Mouse (Mus musculus): ENCODE data around the gene Rpl19. TPM values are rescaled to one million over a fixed set of nuclear protein-coding genes. Genes with fewer than 3 reads are reported as not detected.

The Rpl19 gene
- 100 to 1,000 TPM; 520 to 711 (median 600) TPM for total RNA-seq (2022)

DNA sequence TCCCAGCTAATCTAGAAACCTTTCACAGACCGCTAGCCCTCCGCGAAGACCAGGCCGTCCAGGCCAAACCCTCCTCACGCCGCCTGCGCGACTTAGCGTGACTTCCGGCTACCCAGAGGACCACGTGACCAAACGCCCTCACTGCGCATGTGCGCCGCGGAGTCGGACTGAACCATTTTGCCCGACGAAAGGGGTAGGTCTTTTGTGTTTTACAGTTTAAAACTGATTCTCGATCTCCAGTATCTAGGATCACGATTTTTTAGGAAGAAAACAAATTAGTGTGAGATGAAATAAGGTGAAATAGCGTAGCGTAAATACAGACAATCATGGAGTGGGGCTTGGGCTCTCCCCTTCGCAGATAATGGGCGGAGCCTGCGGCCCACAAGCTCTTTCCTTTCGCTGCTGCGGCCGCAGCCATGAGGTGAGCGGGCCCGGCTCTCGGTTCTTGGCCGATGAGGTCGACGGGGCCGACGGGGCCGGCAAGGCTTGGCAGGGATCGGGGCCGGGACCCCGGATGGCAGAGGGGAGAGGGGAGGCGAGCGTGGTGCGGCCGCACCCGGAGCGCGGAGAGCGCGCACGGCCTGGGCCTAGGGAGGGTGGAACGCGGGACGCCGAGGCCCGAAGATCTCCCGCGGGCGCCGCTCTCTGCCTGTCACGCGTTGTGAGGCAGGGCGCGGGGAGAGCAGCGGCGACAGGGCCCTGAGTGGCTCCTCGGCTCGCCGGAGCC is at the start of gene Rpl19:
Gene Rpl19 (plus strand): TSS at position 141 of the 727 bp plus-strand sequence.
- DNase-seq (ENCODE audit: low spot score in 2 of 2), result peak; percentile 89 to 94

DNA sequence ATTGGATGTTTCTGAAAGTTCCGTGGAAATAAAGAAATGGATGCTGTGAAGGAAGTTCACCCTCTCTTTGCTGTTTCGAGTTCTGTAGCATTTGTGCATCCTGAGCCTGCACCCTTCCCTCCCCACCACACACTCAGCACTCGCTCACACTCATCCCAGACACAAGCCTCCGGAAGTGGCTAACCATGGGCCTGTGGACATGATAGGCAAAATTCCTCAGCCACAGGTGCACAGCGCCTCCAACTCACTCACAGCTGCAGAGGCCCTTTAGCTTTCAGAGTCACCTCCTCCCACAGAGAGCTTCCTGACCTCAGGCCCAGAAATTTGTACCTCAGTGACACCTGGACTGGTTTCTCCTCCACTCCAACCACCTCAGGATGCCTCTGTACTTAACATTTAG is 48.7 kb upstream of the Rpl19 start:
- no peak for DNase-seq (ENCODE audit: low spot score in 2 of 2)

DNA sequence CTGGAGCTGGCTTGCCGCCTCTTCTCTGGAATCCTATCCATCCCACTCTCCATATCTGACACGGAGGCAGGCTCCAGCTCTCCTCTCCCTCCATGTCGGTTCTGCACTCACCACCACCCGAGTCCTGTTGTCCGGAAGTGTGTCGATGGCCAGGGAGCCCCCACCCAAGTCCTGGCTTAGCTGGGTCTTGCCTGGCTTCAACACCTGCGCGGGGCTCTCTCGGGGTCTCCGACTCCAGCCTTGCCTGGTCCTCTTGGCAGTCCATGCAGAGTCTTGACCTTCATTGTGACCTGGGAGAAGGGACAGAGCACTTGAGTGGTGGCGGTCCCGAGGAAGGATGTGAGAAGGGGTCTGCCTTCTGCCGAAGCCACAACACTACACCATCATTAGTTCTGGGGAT is 48.1 kb upstream of the Rpl19 start:
- no peak for DNase-seq (ENCODE audit: low spot score in 2 of 2)

DNA sequence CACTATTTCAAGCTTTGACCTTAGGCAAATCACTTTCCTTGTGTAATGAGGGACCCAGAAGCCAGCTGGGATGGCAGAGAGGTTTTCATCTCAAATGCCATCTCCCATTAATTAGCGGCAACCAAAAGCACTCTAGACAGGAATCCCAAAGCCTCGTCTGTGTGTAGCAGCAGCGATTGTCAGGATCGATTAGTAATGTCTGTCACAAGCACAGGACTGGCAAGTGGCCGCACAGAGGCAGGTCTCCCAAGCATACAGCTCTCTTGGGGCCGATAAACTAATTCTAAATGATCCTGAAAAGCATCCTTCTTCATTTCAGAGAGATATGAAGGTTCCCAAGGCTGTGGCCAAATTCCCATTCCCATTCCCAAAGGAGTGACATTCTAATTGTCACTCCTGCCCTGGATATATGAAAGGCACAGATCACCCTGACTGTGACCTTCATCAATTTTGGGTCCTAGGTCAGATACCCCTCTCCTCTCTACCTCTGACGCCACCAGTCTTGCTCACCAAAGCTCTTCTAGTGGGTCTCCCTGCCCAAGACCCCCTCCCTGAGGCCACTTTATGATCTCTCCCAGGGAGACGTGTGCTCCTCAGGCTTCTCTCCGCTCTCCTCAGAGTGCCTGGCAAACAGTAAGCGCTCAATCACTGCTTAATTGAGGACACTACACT is 46.5 kb upstream of the Rpl19 start:
- DNase-seq (ENCODE audit: low spot score in 2 of 2), result no peak

DNA sequence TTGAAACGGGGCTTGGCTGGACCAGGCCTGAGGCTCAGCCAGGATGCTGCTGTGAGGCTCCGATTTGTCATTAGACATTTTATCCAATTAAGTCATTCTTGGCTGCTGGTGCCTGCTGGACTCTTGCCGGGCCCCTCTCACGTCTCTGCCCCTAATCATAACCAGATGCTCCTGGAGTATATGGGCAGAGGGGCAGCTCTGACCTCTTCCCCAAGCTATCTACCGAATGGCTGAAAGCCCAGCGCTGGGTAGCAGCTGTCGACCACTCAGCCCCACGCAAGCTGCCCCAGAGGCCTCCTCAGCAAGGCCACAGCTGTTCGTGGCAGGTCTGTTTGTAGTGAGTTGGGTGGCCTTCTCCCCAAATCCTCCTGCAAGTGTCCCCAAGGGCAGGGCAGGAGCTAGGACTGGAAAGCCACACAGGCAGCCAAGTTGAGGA is 46.0 kb upstream of the Rpl19 start:
- no peak for DNase-seq (ENCODE audit: low spot score in 2 of 2)

DNA sequence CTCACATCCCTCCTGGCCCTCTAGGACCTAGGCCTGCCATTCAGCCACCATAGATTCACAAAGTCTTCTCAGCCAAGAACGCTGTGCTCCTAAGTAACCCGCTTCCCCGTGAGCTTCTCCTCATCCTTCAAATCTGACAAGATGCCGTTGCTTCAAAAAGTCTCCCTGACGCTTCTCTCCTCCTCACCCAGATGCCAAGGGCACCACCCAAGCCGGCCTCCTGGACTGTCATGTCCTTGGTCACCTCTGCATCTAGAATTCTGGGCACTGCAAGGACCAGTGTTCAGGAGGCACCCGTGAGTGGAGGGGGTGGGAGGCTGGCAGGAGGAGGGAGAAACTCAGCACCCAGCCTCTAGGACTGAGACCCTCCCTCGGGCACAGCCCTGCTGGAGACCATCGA is 43.8 kb upstream of the Rpl19 start:
- DNase-seq (ENCODE audit: low spot score in 2 of 2), result no peak

DNA sequence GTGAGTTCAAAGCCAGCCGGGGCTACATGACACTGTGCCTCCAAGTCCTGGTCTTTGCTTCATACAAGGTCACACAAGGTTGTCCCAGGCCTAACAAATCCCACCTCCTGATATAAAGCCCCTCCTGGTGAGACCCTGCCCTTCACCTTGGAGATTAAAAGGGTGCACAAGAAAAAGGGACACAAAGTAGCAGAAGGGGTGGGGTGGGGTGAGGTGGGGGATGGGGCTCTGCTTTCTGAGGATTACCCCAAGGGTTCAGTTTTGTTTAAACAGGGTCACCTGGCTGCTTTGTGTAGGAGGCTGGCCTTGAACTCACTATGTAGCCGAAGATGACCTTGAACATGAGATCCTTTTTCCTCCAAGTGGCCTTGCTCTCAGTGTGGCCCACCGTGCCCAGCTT is 43.0 kb upstream of the Rpl19 start:
- DNase-seq (ENCODE audit: low spot score in 2 of 2), result no peak

DNA sequence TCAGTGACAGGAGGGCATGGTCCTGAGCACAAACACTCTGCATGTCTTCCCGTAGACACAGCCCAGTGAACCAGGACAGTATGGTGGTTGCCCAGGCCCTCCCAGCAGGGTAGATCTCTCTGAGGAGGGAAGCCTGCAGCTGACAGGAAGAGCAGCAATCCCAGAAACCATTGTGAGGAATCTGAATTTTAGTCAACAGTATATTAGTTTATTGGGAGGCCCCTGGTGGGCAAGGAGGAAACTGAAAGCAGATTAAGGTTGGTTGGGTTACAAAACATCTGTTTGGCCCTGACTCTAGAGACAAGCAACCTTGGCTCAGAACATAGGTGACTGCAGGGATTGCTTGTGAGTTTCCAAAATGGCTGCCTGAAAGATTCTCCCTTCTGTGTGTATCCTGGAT is 42.5 kb upstream of the Rpl19 start:
- no peak for DNase-seq (ENCODE audit: low spot score in 2 of 2)

DNA sequence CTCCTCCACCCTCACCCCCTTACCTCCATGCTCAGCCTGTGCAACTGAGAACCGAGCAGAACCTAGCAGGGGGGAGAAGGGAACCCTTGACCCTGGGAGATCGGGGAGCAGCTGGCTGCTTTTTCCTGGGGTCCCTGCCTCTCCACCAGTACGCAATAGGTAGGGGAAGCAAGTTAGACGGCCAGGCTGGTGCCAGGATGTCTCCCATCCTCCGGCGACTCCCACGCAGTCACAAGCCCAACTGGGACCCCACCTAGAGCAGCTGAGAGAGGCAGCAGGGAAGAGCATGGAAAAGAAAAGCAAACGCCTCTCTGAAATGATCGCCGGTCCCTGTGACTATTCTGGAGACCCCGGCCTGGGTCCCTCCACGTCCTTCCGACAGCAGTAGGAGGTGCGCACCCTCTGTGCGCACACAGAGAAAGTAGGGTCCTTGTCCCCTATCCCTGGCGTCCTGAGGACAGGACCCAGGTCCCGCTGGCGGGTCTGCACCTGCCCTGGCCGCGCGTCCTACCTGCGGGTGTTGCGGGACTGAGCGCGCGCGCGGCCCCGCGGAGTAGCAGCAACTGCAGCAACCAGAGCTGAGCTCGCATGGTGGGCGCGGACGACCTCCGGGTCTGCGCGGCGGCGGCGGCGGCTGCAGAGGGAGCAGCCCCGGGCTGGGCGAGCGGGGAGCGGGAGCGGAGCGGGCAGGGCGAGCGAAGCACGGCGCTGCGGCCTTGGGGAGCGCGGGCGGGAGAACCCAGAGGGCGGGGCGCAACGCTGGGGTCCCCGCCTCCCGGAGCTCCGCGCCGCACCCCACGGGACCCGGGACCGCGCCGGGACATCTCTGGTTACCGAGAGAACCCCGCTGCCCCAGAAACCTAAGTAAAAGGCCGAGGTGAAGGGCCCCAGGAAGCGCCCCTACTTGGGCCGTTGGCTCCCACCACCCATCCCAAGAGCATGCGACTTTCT is 40.5 kb upstream of the Rpl19 start, which contains the start of gene Plxdc1:
Gene Plxdc1 (minus strand): TSS at position 718 of the 951 bp plus-strand sequence.
- no peak for DNase-seq (ENCODE audit: low spot score in 2 of 2)

DNA sequence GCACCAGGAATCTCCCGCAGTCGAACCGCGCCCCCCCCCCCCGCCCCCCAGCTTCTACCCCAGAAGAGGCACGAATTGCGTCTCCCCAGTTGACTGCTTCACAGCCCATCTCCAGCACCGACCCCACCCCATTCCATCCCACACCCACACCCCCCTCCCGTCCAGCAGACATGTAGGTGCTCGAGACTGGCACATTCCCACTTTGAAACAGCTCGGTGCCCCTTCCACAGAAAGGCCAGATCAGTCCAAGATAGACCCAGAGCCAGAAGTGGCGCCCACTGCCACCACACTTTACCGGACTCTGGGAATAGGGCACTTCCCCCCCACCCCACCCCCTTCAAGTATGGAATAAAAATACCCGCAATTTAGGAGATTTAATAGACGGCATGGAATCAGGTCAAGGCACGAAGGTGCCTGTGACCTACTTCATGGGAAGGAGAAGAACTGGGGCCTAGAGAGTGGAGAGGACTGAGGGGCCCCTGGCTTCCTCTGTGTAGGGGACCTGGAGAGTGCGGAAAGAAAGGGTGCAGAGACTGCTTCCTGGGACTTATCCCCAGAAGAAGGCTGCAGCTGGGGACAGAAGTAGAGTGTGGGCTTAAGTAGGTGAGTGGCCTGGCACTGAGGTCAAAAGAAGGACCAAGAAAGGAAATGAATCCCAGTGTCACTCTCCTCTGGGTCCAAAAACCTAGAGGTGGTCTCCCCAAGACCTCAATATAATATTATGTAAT is 39.6 kb upstream of the Rpl19 start:
- no peak for DNase-seq (ENCODE audit: low spot score in 2 of 2)

DNA sequence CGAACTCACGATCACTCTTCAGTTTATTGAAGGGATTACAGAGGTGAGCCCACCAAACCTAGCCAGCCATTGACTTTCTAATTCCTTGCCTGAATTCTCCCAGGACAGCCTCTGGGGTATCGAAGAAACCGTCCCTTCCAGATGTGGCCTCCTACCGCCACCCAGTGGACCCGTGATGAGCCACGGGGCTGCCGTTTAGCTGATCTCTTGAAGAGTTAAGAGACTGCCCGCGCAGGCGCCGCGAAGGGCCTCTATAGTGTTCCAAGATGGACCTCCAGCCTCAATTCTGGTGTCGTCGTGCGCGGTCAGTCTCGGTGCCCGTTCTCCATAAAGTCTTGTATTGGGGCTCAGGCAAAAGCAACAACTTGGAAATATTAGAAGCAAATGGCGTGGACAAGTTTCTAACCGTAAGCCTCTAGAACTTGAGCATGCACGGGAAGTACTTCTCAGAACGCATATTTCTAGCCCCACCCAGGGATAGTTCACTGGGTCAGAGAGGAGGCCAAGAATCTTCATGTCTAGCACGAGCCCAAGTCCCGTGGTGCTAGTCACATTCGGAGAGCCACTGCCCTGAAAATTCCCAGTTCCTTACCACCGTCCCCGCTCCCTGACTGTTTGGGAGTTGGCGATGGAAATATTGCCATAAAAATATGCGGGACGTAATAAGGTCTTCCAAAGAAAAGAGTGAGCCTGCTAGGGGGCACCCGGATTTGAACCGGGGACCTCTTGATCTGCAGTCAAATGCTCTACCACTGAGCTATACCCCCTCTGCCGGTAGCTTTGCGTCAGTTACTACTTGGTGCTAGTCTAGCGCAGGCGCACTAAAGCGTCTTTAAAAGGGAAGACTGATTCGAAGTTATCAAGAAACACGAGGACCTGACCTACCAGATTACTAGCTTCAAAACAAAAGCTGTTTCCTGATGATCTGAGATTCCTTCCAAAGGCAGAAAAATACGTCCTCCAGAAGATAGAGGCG is 38.7 kb upstream of the Rpl19 start:
- peak; percentile 93 to 99 for DNase-seq (ENCODE audit: low spot score in 2 of 2)

DNA sequence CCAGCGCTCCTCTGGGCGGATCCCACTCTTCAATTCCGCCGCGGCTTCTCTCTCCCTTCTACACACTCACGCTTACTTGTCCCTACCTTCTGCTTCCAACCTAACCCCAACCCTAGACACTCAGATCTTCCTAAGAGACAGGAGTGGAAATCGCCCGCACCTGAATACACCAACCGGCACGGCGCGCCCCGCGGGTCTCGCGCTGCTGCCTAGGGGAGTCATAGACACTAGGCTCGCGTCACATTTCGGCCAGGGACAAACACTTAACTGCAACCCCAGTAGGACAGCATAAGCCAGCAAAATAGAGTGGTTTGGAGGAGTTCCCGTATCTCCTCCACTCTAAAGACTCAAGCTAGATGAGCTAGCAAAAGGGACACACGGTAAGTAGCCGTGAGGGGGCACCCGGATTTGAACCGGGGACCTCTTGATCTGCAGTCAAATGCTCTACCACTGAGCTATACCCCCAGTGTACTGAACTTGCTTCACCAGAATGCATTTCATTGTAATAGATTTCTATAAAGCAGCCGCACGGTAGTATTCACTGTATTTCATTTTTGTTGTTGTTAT is 37.9 kb upstream of the Rpl19 start:
- peak; percentile 80 to 92 for DNase-seq (ENCODE audit: low spot score in 2 of 2)

DNA sequence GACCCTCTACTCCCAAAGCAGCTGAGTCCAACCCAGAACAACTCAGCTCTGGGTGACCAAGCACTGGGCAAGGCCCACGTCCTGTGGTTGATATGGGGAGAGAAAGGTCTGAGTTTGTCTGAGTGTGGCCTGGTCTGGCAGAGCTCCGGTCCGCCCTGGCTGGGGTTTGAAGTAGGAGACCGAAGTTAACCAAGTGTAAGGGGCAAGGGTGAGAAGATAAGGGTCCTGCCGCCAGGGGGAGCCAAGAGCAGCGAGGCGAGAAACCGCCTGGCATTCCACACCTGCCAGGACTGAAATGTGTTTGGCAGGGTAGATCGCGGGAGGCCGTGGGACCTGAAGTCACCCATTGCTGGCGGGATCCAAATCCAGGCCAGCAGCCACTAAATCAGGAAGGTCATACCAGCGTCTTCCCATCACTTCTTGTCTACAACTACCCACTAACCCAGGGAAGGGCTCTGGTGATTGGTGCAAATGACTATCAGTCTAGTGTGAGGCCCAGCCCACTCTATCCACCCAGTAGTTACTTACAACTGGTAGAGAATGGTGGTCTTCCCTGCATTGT is 31.9 kb upstream of the Rpl19 start:
- no peak for DNase-seq (ENCODE audit: low spot score in 2 of 2)

DNA sequence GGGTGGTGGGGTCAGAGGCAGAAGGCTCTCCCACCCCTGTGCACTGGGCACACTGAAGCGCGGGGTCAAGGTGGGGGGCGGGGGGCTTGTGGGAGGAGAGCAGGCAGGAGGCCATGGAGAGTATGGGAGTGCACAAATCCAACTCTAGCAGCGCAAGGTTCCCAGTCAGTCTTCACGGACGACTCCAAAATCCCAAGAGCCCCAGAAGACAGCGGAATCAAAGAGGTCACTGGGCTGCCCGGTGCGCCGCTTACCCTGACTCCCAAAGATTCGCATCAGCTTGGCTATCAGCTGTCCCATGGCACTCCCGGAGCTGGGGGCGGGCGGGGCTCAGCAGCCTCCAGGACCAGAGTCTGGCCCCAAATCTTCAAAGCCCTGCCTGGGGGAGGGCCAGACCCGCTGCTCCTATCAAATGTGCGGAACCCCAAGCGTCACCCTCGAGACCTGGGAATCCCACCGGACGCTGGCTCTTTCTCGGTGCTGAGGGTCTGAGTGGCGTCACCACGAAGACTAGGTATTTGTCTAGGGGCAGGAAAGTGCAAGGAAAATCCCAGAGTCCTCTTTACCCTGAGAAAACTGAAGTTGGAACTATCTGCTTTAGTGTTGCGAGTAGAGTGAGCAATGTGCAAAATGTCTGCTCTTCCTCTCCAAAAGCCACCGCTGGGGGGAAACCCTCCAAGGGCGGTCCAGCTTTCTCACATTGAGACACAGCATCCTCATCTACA is 30.8 kb upstream of the Rpl19 start, which contains the start of gene Arl5c:
Gene Arl5c (minus strand): TSS at position 618 of the 725 bp plus-strand sequence.
- DNase-seq (ENCODE audit: low spot score in 2 of 2), result no peak

DNA sequence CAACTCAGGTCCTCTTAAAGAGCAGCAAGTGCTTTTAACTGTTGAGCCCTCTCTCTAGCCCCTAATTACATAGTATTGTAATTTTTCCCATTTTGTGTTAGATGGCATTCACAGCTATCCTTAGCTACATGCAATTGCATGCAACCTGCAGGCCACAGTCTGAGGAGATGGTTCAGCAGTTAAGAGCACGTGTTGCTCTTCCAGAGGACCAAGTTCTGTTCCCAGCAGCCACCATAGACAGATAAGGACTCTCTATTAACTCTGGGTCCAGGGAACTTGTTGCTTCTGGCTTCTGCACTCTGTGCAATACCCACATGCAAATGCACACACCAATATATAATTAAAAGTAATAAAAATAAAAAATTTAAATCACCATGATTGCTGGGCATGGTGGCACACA is 29.8 kb upstream of the Rpl19 start:
- no peak for DNase-seq (ENCODE audit: low spot score in 2 of 2)

DNA sequence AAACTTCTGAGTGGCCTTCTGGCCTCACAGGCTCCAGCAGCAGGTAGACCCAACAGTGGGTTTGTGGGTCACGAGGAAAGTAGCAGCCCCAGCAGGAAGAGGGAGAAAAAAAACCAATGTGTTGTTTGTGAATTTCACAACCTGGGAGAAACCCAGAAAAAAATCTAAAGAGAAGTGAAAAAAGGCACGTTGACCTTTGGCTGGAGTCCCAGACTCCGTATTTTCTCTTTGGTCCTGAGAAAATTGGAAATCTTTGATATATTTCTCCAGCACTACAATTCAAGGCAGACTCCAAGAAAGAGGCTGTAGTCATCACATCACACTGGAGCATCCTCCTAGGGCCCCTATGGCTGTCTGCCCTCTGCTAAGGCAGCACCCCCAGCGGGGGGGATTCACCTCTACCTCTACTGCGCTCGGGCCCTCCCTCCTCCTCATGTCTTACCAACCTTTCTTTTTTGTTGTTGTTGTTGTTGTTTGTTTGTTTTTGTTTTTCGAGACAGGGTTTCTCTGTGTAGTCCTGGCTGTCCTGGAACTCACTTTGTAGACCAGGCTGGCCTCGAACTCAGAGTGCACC is 29.0 kb upstream of the Rpl19 start:
- no peak for DNase-seq (ENCODE audit: low spot score in 2 of 2)

DNA sequence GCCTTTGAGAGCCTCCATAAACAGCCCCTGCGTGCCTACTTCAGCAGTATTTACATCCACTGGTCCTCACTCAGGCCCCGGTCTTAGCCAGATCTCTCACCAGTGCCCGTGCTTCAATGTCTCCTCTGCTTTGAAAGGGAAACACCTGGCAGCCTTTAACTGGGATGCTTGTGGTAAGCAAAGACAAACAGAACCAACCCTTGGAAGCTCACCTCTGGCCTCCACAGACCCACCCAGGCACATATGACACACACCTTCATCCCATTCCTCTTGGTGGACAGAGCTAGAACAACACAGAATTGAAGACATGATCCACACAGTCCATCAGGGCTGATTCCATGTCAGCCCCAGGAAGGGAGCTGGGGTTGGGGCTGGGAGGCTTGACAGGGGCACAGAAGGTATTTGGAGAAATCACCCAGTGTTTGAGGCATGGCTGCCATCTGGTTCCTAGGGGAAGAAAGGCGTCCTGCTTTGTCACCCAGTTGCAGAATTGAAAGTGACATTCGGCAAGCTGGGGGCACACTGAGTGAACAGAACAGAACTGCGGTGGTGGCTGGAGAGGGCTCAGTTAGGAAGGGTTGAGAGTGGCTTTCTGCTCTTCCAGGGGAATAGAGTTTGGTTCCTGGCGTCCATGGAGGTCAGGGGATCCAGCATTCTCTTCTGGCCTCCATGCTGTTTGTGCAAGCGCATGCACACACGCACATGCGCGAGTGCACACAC is 28.3 kb upstream of the Rpl19 start:
- DNase-seq (ENCODE audit: low spot score in 2 of 2), result no peak

Data from layer of hippocampus, adult 8-10 months (tissue).